Mouse (Mus musculus) limb, embryonic 14.5 days (tissue): ENCODE results near the gene Nr4a1. TPM values are rescaled to one million over a fixed set of nuclear protein-coding genes. Genes with fewer than 3 reads are reported as not detected.

Experiments used
- ATAC-seq: fragments of 200-750 bp; cut with Nextera tagmentation; 2 replicates; pipeline ENCODE4 v1.8.0; 2017; ENCODE audit warnings: low read depth, moderate number of reproducible peaks, moderate TSS enrichment; ENCODE audit not compliant: low FRiP score
- DNase-seq: peaks from one replicate; pipeline ENCODE4 v3.0.0-alpha.2; 2015; ENCODE audit warnings: low spot score
- H3K27ac ChIP-seq: fragments of 300-500 bp; sonication (generic); replicated peaks from 2 replicates; pipeline ENCODE4 v1.5.1; 2014; ENCODE audit warnings: low read depth, mild to moderate bottlenecking, low read length, moderate library complexity, mixed read lengths
- H3K27me3 ChIP-seq: fragments of 300-500 bp; sonication (generic); 2 replicates; pipeline ENCODE4 v1.6.1; 2014; ENCODE audit warnings: low read length, mixed read lengths; ENCODE audit not compliant: control insufficient read depth, insufficient read depth
- H3K36me3 ChIP-seq: fragments of 300-500 bp; sonication (generic); 2 replicates; pipeline ENCODE4 v1.6.1; 2014; ENCODE audit warnings: mild to moderate bottlenecking, low read length, moderate library complexity, mixed read lengths; ENCODE audit not compliant: control insufficient read depth, insufficient read depth
- H3K4me1 ChIP-seq: fragments of 300-500 bp; sonication (generic); 2 replicates; pipeline ENCODE4 v1.6.1; 2014; ENCODE audit warnings: antibody characterized with exemption, low read length, mixed read lengths; ENCODE audit not compliant: control insufficient read depth, insufficient read depth
- H3K4me2 ChIP-seq: fragments of 300-500 bp; sonication (generic); replicated peaks from 2 replicates; pipeline ENCODE4 v1.6.1; 2014; ENCODE audit warnings: low read depth, mild to moderate bottlenecking, low read length, moderate library complexity; ENCODE audit not compliant: severe bottlenecking
- H3K4me3 ChIP-seq: fragments of 300-500 bp; sonication (generic); replicated peaks from 2 replicates; pipeline ENCODE4 v1.5.1; 2014; ENCODE audit warnings: low read length
- H3K9ac ChIP-seq: fragments of 300-500 bp; sonication (generic); 2 replicates; pipeline ENCODE4 v1.6.1; 2014; ENCODE audit warnings: mild to moderate bottlenecking, low read depth, low read length, moderate library complexity; ENCODE audit not compliant: severe bottlenecking
- H3K9me3 ChIP-seq: fragments of 300-500 bp; sonication (generic); 2 replicates; pipeline ENCODE4 v1.6.1; 2016; ENCODE audit warnings: low read length; ENCODE audit not compliant: control insufficient read depth
- POLR2A ChIP-seq: fragments of 200-500 bp; IDR thresholded peaks from 2 replicates; pipeline ENCODE4 v1.8.0; 2012; ENCODE audit warnings: inconsistent platforms, mild to moderate bottlenecking, moderate library complexity, borderline replicate concordance; ENCODE audit not compliant: insufficient read depth, insufficient read length; ENCODE audit errors: extremely low read depth
- WGBS: fragments of 180-500 bp; shearing (Covaris S2); extraction: QIAGEN DNeasy Blood & Tissue Kit; methylation state at CpG from one replicate; pipeline ENCODE4 v1.1.7; 2014; 5-methylcytosine and 5-hydroxymethylcytosine counted together
- polyA plus RNA-seq, 2 experiments: library from polyadenylated mRNA; depleted of rRNA in 1 of 2; stranded (reverse) in 1 of 2; unstranded in 1 of 2; fragments of >200 nt; fragmentation: Nextera tagmentation in 1 of 2; extraction: Ambion mirVana in 1 of 2; gene quantifications; 2 replicates each; pipeline versions ENCODE4 v1.2.1 to v1.2.3; 2012 to 2014

The Nr4a1 gene
- polyA plus RNA-seq, 2 experiments = 10.5 to 19.6 TPM

DNA sequence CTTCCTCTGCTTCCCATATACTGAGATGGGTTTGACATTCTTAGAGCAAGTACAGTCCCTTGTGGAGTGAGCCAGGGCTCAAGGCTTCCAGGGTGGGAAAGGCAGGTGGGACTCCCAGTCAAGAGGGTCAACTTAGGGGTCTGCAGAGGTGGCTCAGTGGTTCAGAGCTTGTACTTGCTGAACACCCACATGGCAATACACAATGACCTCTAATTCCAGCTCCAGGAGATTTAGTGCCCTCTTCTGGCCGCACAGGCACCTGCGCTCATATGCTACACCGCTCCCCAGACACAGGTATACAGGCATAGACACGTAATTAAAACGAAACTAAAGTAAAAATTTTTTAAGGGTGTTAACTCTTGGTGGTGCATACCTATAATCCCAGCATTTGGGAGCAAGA is 69.4 kb downstream of the Nr4a1 start:
- Histone ChIP-seq H3K9me3 (no peaks in the 10 kb centered on the region), H3K4me1 (peaks cover 4% of the 10 kb centered on the region; the same call in 1 of the 2 replicates), H3K36me3 (no peaks in the 10 kb centered on the region), H3K4me3 (no peak overlapping the region), H3K27me3 (no peaks in the 10 kb centered on the region), H3K27ac (no peak overlapping the region), H3K4me2 (no peak overlapping the region), H3K9ac (no peak overlapping the region)
- no peak for TF ChIP-seq POLR2A
- ATAC-seq (no peak), DNase-seq (no peak)
- WGBS = 95% methylated on average over 5 of the region's 5 CpGs

Other genes starting within 250 kb of the Nr4a1 start
- gene Gm47841, start 206.9 kb upstream of the Nr4a1 start, polyA plus RNA-seq (2012; rRNA removed) = 0.05 TPM in 1 of 2 replicates, not detected in the other
- gene Gm47841, start 206.9 kb upstream of the Nr4a1 start, polyA plus RNA-seq (2014; fragmentation: Nextera tagmentation; extraction: Ambion mirVana) = not detected in 2 replicates
- gene Fignl2, start 175.7 kb upstream of the Nr4a1 start, polyA plus RNA-seq (2012; rRNA removed) = 3.7 and 5.4 TPM in 2 replicates
- gene Fignl2, start 175.7 kb upstream of the Nr4a1 start, polyA plus RNA-seq (2014; fragmentation: Nextera tagmentation; extraction: Ambion mirVana) = 0.15 and 0.17 TPM in 2 replicates
- gene Ankrd33, start 138.5 kb upstream of the Nr4a1 start, polyA plus RNA-seq (2012; rRNA removed) = not detected in 2 replicates
- gene Ankrd33, start 138.5 kb upstream of the Nr4a1 start, polyA plus RNA-seq (2014; fragmentation: Nextera tagmentation; extraction: Ambion mirVana) = not detected in 2 replicates
- 16.1 and 17.8 TPM in 2 replicates for gene Acvrl1, start 125.7 kb upstream of the Nr4a1 start, polyA plus RNA-seq (2012; rRNA removed)
- 8.2 and 10.2 TPM in 2 replicates for gene Acvrl1, start 125.7 kb upstream of the Nr4a1 start, polyA plus RNA-seq (2014; fragmentation: Nextera tagmentation; extraction: Ambion mirVana)
- 27.2 and 32.8 TPM in 2 replicates for gene Acvr1b, start 80.2 kb upstream of the Nr4a1 start, polyA plus RNA-seq (2012; rRNA removed)
- 12.3 and 12.9 TPM in 2 replicates for gene Acvr1b, start 80.2 kb upstream of the Nr4a1 start, polyA plus RNA-seq (2014; fragmentation: Nextera tagmentation; extraction: Ambion mirVana)
- 20.5 and 25.8 TPM in 2 replicates for gene Grasp, start 30.1 kb upstream of the Nr4a1 start, polyA plus RNA-seq (2012; rRNA removed)
- gene Grasp, start 30.1 kb upstream of the Nr4a1 start, polyA plus RNA-seq (2014; fragmentation: Nextera tagmentation; extraction: Ambion mirVana) = 7.4 and 7.5 TPM in 2 replicates
- gene Atg101, start 30.0 kb downstream of the Nr4a1 start, polyA plus RNA-seq (2012; rRNA removed) = 42.9 and 47.2 TPM in 2 replicates
- gene Atg101, start 30.0 kb downstream of the Nr4a1 start, polyA plus RNA-seq (2014; fragmentation: Nextera tagmentation; extraction: Ambion mirVana) = 53.3 and 56.0 TPM in 2 replicates
- gene 6030408B16Rik, start 38.9 kb downstream of the Nr4a1 start, polyA plus RNA-seq (2012; rRNA removed) = 1.0 and 2.2 TPM in 2 replicates
- 0.74 and 1.8 TPM in 2 replicates for gene 6030408B16Rik, start 38.9 kb downstream of the Nr4a1 start, polyA plus RNA-seq (2014; fragmentation: Nextera tagmentation; extraction: Ambion mirVana)
- gene Krt80, start 115.9 kb downstream of the Nr4a1 start, polyA plus RNA-seq (2012; rRNA removed) = 3.3 and 3.6 TPM in 2 replicates
- 3.8 TPM in 2 replicates for gene Krt80, start 115.9 kb downstream of the Nr4a1 start, polyA plus RNA-seq (2014; fragmentation: Nextera tagmentation; extraction: Ambion mirVana)
- gene Krt7, start 156.8 kb downstream of the Nr4a1 start, polyA plus RNA-seq (2012; rRNA removed) = 13.8 and 19.3 TPM in 2 replicates
- 26.7 and 29.7 TPM in 2 replicates for gene Krt7, start 156.8 kb downstream of the Nr4a1 start, polyA plus RNA-seq (2014; fragmentation: Nextera tagmentation; extraction: Ambion mirVana)
- 0.73 and 1.5 TPM in 2 replicates for gene Krt87, start 184.5 kb downstream of the Nr4a1 start, polyA plus RNA-seq (2012; rRNA removed)
- gene Krt87, start 184.5 kb downstream of the Nr4a1 start, polyA plus RNA-seq (2014; fragmentation: Nextera tagmentation; extraction: Ambion mirVana) = 0.61 and 0.89 TPM in 2 replicates
- 0.15 TPM in 1 of 2 replicates, not detected in the other for gene Krt88, start 193.5 kb downstream of the Nr4a1 start, polyA plus RNA-seq (2012; rRNA removed)
- not detected in 2 replicates for gene Krt88, start 193.5 kb downstream of the Nr4a1 start, polyA plus RNA-seq (2014; fragmentation: Nextera tagmentation; extraction: Ambion mirVana)
- gene Krt81, start 209.5 kb downstream of the Nr4a1 start, polyA plus RNA-seq (2012; rRNA removed) = not detected in 2 replicates
- gene Krt81, start 209.5 kb downstream of the Nr4a1 start, polyA plus RNA-seq (2014; fragmentation: Nextera tagmentation; extraction: Ambion mirVana) = not detected in 2 replicates
- 0.15 TPM in 1 of 2 replicates, not detected in the other for gene Krt86, start 219.2 kb downstream of the Nr4a1 start, polyA plus RNA-seq (2012; rRNA removed)
- 0.10 TPM in 1 of 2 replicates, not detected in the other for gene Krt86, start 219.2 kb downstream of the Nr4a1 start, polyA plus RNA-seq (2014; fragmentation: Nextera tagmentation; extraction: Ambion mirVana)
- 0.06 TPM in 1 of 2 replicates, not detected in the other for gene Krt83, start 237.2 kb downstream of the Nr4a1 start, polyA plus RNA-seq (2012; rRNA removed)
- gene Krt83, start 237.2 kb downstream of the Nr4a1 start, polyA plus RNA-seq (2014; fragmentation: Nextera tagmentation; extraction: Ambion mirVana) = not detected in 2 replicates